Mouse (Mus musculus): ENCODE measurements at regions not wholly inside any gene's neighbourhood (a gene's known extent, or its start where the extent isn't known, plus 50 kb on each side); places are given as distances from the start of the nearest gene placed in this dataset.

DNA sequence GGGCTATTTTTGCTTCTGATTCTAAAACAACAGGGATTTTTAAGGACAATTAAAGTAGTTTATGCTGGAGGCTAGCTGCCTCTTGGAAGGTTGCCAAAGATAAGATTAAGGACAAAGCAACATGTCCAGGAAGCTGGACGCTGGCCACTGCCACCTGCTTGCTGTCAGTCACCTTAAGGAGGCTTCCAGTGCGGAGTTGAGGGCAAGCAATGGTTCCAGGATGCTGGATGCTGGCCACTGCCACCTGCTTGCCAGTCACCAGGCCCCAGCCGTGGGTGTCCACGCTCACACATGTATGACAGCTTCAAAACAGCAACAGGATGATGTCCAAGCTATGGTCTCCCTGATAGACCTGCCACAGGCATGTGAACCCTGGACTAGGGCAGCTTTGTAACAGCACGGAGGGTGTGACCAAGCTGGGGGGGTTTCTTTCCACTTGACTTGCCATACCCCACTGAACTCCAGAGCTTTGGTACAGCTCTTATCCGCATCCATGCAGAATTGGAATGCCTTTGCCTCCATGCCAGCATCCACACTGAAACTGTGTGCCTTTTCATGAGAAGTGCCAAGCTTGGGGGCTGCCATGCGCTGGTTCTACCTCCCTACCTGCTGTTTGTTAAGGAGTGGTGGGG is 174.6 kb downstream of the Glrx3 start:
- TF ChIP-seq CTCF (IDR thresholded peaks at IDR 0.05; ENCODE audit: borderline replicate concordance, control insufficient read depth, extremely low read depth, insufficient read depth, low read length, poor library complexity) (no peak), POLR2A (IDR thresholded peaks at IDR 0.05; ENCODE audit: control insufficient read depth, extremely low read depth, insufficient read depth, low read length, poor library complexity) (no peak)
